Mouse (Mus musculus) midbrain, embryonic 12.5 days (tissue): Measurements from ENCODE around the gene Gramd1b. TPM values are rescaled to one million over a fixed set of nuclear protein-coding genes. Genes with fewer than 3 reads are reported as not detected.

Experiments
- ATAC-seq: fragments of 200-750 bp; cut with Nextera tagmentation; 2 replicates; pipeline ENCODE4 v1.8.0; 2017; ENCODE audit warnings: low read depth, moderate TSS enrichment, moderate library complexity; ENCODE audit not compliant: low FRiP score
- H3K27ac ChIP-seq: fragments of 300-500 bp; sonication (generic); replicated peaks from 2 replicates; pipeline ENCODE4 v1.5.1; 2016; ENCODE audit warnings: mild to moderate bottlenecking
- H3K27me3 ChIP-seq: fragments of 300-500 bp; sonication (generic); 2 replicates; pipeline ENCODE4 v1.6.1; 2016; ENCODE audit warnings: mild to moderate bottlenecking
- H3K36me3 ChIP-seq: fragments of 300-500 bp; sonication (generic); 2 replicates; pipeline ENCODE4 v1.6.1; 2016
- H3K4me1 ChIP-seq: fragments of 300-500 bp; sonication (generic); 2 replicates; pipeline ENCODE4 v1.6.1; 2016
- H3K4me2 ChIP-seq: fragments of 300-500 bp; sonication (generic); replicated peaks from 2 replicates; pipeline ENCODE4 v1.6.1; 2016; ENCODE audit warnings: mild to moderate bottlenecking, moderate library complexity
- H3K4me3 ChIP-seq: fragments of 300-500 bp; sonication (generic); 2 replicates; pipeline ENCODE4 v1.5.1; 2016; ENCODE audit warnings: mild to moderate bottlenecking
- H3K9ac ChIP-seq: fragments of 300-500 bp; sonication (generic); replicated peaks from 2 replicates; pipeline ENCODE4 v1.6.1; 2016; ENCODE audit warnings: mild to moderate bottlenecking, moderate library complexity
- H3K9me3 ChIP-seq: fragments of 300-500 bp; sonication (generic); 2 replicates; pipeline ENCODE4 v1.6.1; 2016; ENCODE audit warnings: mild to moderate bottlenecking
- WGBS: fragments of 180-500 bp; shearing (Covaris S2); methylation state at CpG from one replicate; pipeline ENCODE4 v1.1.7; 2016; 5-methylcytosine and 5-hydroxymethylcytosine counted together
- polyA plus RNA-seq: library from polyadenylated mRNA; unstranded; fragments of >200 nt; fragmentation: Nextera tagmentation; extraction: Ambion mirVana; gene quantifications from 2 replicates; pipeline ENCODE4 v1.2.1, GENCODE M21; 2016

The Gramd1b gene
- polyA plus RNA-seq, 1 experiment from 2014 or later, result 5.4 TPM

GRCm38 (mm10) chr9:40301475-40301874 is 229.7 kb downstream of the Gramd1b start:
- Histone ChIP-seq H3K9me3 (no peaks in the 10 kb centered on the region), H3K4me2 (no peak overlapping the region), H3K4me3 (no peak overlapping the region), H3K27me3 (no peaks in the 10 kb centered on the region), H3K36me3 (peaks cover 36% of the 10 kb centered on the region; the same call in 1 of the 2 replicates), H3K4me1 (no peaks in the 10 kb centered on the region), H3K27ac (no peak overlapping the region), H3K9ac (no peak overlapping the region)
- WGBS, result 88% methylated on average over 5 of the region's 5 CpGs
- no peak for ATAC-seq

GRCm38 (mm10) chr9:40300018-40300989 is 230.9 kb downstream of the Gramd1b start:
- Histone ChIP-seq H3K27ac (no peak overlapping the region), H3K4me3 (no peak overlapping the region), H3K4me1 (no peaks in the 10 kb centered on the region), H3K27me3 (no peaks in the 10 kb centered on the region), H3K4me2 (no peak overlapping the region), H3K9me3 (no peaks in the 10 kb centered on the region), H3K9ac (no peak overlapping the region), H3K36me3 (peaks cover 37% of the 10 kb centered on the region; the same call in 1 of the 2 replicates)
- no peak for ATAC-seq
- 87% methylated on average over 15 of the region's 15 CpGs for WGBS

DNA sequence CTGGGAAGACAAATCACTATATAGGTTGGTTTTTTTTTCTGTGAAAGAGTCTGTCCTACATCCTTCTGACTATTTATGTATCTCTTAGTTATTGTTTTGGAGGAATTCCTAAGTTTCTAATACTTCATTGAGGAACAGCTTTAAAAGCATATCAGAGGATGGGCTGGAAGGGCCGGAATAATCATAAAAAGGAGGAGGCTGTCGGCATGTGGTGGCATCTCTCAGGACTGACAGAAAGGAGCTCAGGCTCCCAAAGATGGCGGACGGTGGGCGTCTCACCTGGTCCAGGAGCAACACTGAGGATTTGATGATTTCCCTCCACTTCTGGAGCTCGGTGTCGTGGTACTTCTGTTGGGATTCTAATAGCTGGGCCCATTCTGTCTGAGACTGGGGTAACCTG is 231.9 kb downstream of the Gramd1b start:
- WGBS, result 89% methylated on average over 7 of the region's 7 CpGs
- Histone ChIP-seq H3K9me3 (no peaks in the 10 kb centered on the region), H3K27me3 (no peaks in the 10 kb centered on the region), H3K36me3 (peaks cover 37% of the 10 kb centered on the region; the same call in 1 of the 2 replicates), H3K27ac (no peak overlapping the region), H3K4me3 (no peak overlapping the region), H3K4me1 (no peaks in the 10 kb centered on the region), H3K4me2 (no peak overlapping the region), H3K9ac (no peak overlapping the region)
- ATAC-seq, result no peak

- Histone ChIP-seq H3K36me3 (peaks cover 40% of the 10 kb centered on the region; the same call in 1 of the 2 replicates), H3K4me3 (no peak overlapping the region), H3K9me3 (no peaks in the 10 kb centered on the region), H3K9ac (no peak overlapping the region), H3K27me3 (no peaks in the 10 kb centered on the region), H3K27ac (no peak overlapping the region), H3K4me1 (no peaks in the 10 kb centered on the region), H3K4me2 (no peak overlapping the region)
- ATAC-seq, result no peak
- WGBS, result 93% methylated on average over 9 of the region's 9 CpGs
Measured at GRCm38 (mm10) chr9:40297969-40298368, 233.2 kb downstream of the Gramd1b start.

DNA sequence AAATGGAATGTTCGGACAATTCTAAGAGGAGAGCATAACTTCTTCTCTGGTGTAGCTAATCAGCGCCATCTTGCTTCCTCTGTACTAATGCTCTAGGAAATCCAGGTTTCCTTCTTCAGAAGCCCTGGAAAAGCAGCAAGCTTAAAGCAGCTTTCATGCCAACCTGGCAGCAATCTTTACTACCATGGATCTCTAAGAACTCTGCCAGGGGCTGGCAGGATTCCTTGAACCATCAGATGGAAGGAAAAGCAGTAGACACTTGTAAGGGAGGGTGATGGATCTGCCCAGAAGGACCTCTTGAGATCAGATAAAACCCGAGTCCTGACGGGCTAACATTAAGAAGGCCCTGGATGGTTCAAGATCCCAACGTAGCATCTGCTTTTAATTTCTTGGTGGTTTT is 234.9 kb downstream of the Gramd1b start:
- no peak overlapping the region for H3K4me2 ChIP-seq
- no peak overlapping the region for H3K9ac ChIP-seq
- H3K27ac ChIP-seq, result no peak overlapping the region
- 92% methylated on average over 5 of the region's 5 CpGs for WGBS
- H3K4me3 ChIP-seq, result no peak overlapping the region
- ATAC-seq, result no peak
- no peaks in the 10 kb centered on the region for H3K4me1 ChIP-seq
- H3K9me3 ChIP-seq, result no peaks in the 10 kb centered on the region
- no peaks in the 10 kb centered on the region for H3K27me3 ChIP-seq
- H3K36me3 ChIP-seq, result peaks cover 36% of the 10 kb centered on the region; the same call in 1 of the 2 replicates

- Histone ChIP-seq H3K27me3 (no peaks in the 10 kb centered on the region), H3K36me3 (peaks cover 34% of the 10 kb centered on the region; the same call in 1 of the 2 replicates)
- WGBS, result 81% methylated on average over 1 of the region's 1 CpGs
Measured at GRCm38 (mm10) chr9:40294866-40295265, 236.3 kb downstream of the Gramd1b start.

DNA sequence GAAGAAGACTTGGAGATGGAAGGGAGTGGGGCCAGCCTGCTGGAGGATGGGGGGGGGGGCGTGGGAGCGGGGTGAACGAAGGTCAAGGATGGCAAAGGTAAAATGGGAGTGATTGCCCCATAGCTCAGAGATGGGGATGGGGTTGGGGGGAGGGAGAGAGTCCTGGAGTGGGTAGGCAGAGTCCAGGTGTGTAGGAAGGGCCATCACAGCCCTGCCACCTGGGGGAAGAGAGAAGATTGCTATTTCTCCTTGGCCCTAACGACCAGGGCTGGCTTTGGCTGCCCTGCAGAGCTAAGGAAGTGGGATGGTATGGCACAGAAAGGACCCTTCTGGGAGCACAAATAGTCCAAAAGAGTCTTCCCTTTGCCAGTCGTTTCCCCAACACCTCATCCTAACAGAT is 237.0 kb downstream of the Gramd1b start:
- H3K4me3 ChIP-seq, result no peak overlapping the region
- no peak overlapping the region for H3K9ac ChIP-seq
- H3K27me3 ChIP-seq, result no peaks in the 10 kb centered on the region
- peaks cover 28% of the 10 kb centered on the region; the same call in 1 of the 2 replicates for H3K36me3 ChIP-seq
- no peak for ATAC-seq
- no peak overlapping the region for H3K27ac ChIP-seq
- WGBS, result 92% methylated on average over 5 of the region's 5 CpGs
- no peaks in the 10 kb centered on the region for H3K4me1 ChIP-seq
- no peak overlapping the region for H3K4me2 ChIP-seq
- no peaks in the 10 kb centered on the region for H3K9me3 ChIP-seq

More at GRCm38 (mm10) chr9:40294866-40295265, 236.3 kb downstream of the Gramd1b start:
- no peak overlapping the region for H3K9ac ChIP-seq
- H3K9me3 ChIP-seq, result no peaks in the 10 kb centered on the region
- no peak for ATAC-seq
- no peak overlapping the region for H3K4me3 ChIP-seq
- H3K27ac ChIP-seq, result no peak overlapping the region
- no peak overlapping the region for H3K4me2 ChIP-seq
- H3K4me1 ChIP-seq, result no peaks in the 10 kb centered on the region

DNA sequence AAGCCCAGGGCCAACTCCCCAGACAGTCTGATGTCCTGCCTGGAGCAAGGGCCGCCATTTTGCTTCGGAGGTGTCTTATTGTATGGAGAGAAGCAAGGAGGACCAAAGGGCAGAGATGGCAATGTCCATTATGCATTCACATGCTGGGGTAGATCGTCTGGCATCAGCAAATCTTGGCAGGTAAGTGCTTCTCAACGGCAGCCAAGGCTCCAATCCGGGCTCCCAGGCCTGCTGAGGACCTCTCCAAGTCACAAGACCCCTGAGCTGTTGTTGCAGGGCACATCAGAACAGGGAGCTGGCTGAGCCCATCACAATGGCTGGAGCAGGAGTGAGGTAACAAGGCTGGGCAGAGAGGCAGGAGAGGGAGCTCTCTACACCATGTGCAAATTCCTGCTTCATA is 237.4 kb downstream of the Gramd1b start:
- WGBS, result 93% methylated on average over 5 of the region's 5 CpGs
- Histone ChIP-seq H3K36me3 (peaks cover 24% of the 10 kb centered on the region; the same call in 1 of the 2 replicates), H3K27me3 (no peaks in the 10 kb centered on the region), H3K4me2 (no peak overlapping the region), H3K4me3 (no peak overlapping the region), H3K9ac (no peak overlapping the region), H3K4me1 (no peaks in the 10 kb centered on the region), H3K27ac (no peak overlapping the region), H3K9me3 (no peaks in the 10 kb centered on the region)
- ATAC-seq, result no peak

- no peaks in the 10 kb centered on the region for H3K9me3 ChIP-seq
- WGBS, result 93% methylated on average over 8 of the region's 8 CpGs
Measured at GRCm38 (mm10) chr9:40293286-40293685, 237.9 kb downstream of the Gramd1b start.

DNA sequence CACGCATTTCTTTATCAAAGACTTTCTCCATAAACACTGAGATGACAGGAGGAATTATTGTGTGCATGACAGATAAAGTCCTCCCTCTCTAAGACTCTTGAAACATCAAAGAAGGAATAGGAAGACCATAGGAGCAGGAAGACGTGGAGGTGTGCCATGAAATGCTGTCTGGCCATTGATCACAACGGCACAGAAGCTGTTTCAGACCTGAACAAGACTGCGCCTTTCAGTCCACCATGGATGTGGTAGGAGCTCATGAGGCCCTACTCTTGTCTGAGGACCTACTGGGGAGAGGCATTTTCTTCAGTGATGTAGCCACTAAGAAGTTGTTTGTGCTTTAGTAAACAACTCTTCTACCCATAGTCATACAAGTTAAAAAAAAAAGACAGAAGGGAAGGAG is 238.7 kb downstream of the Gramd1b start:
- WGBS, result 95% methylated on average over 4 of the region's 4 CpGs
- no peak for ATAC-seq

More at GRCm38 (mm10) chr9:40293286-40293685, 237.9 kb downstream of the Gramd1b start:
- ATAC-seq, result no peak
- H3K27me3 ChIP-seq, result no peaks in the 10 kb centered on the region
- H3K27ac ChIP-seq, result no peak overlapping the region
- no peak overlapping the region for H3K4me2 ChIP-seq
- no peak overlapping the region for H3K4me3 ChIP-seq
- peaks cover 20% of the 10 kb centered on the region; the same call in 1 of the 2 replicates for H3K36me3 ChIP-seq
- H3K9ac ChIP-seq, result no peak overlapping the region
- H3K4me1 ChIP-seq, result no peaks in the 10 kb centered on the region

GRCm38 (mm10) chr9:40282968-40283367 is 248.2 kb downstream of the Gramd1b start:
- no peaks in the 10 kb centered on the region for H3K4me1 ChIP-seq
- no peaks in the 10 kb centered on the region for H3K9me3 ChIP-seq
- no peak overlapping the region for H3K4me3 ChIP-seq
- 89% methylated on average over 7 of the region's 7 CpGs for WGBS
- ATAC-seq, result no peak
- no peak overlapping the region for H3K9ac ChIP-seq
- no peak overlapping the region for H3K27ac ChIP-seq
- H3K27me3 ChIP-seq, result no peaks in the 10 kb centered on the region
- no peaks in the 10 kb centered on the region for H3K36me3 ChIP-seq
- H3K4me2 ChIP-seq, result no peak overlapping the region

More for the DNA sequence above, 238.7 kb downstream of the Gramd1b start:
- no peaks in the 10 kb centered on the region for H3K9me3 ChIP-seq
- H3K4me3 ChIP-seq, result no peak overlapping the region
- no peaks in the 10 kb centered on the region for H3K4me1 ChIP-seq
- no peak overlapping the region for H3K4me2 ChIP-seq
- peaks cover 20% of the 10 kb centered on the region; the same call in 1 of the 2 replicates for H3K36me3 ChIP-seq
- H3K9ac ChIP-seq, result no peak overlapping the region
- H3K27ac ChIP-seq, result no peak overlapping the region
- H3K27me3 ChIP-seq, result no peaks in the 10 kb centered on the region

DNA sequence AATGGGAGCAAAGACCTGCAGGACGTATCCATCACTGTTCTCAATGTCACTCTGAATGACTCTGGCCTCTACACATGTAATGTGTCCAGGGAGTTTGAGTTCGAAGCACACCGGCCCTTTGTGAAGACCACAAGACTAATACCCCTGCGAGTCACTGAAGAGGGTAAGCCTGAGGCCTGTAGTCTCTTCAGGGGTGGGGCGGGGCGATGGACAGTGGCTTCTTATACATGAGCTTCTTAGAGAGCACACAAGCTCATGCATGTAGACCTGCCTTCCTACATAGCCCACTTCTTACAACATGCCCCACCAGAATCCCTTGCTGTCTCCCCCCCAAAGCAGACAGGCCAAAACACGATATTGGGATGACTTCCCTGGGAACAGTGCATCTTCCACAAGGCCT is 251.7 kb downstream of the Gramd1b start:
- no peak for ATAC-seq
- no peaks in the 10 kb centered on the region for H3K4me1 ChIP-seq
- H3K4me3 ChIP-seq, result no peak overlapping the region
- H3K27ac ChIP-seq, result no peak overlapping the region
- no peaks in the 10 kb centered on the region for H3K27me3 ChIP-seq
- no peak overlapping the region for H3K9ac ChIP-seq
- 91% methylated on average over 7 of the region's 7 CpGs for WGBS
- no peak overlapping the region for H3K4me2 ChIP-seq
- no peaks in the 10 kb centered on the region for H3K36me3 ChIP-seq
- H3K9me3 ChIP-seq, result no peaks in the 10 kb centered on the region
